Mouse (Mus musculus) liver, embryonic 12.5 days (tissue): ENCODE measurements around the gene Plp2. TPM values are rescaled to one million over a fixed set of nuclear protein-coding genes. Genes with fewer than 3 reads are reported as not detected.

Source experiments
- ATAC-seq: fragments of 200-750 bp; cut with Nextera tagmentation; 2 replicates; pipeline ENCODE4 v1.8.0; 2017; ENCODE audit warnings: moderate number of reproducible peaks, mild to moderate bottlenecking, moderate library complexity
- H3K27ac ChIP-seq: fragments of 300-500 bp; sonication (generic); 2 replicates; pipeline ENCODE4 v1.5.1; 2016; ENCODE audit warnings: mild to moderate bottlenecking
- H3K27me3 ChIP-seq: fragments of 300-500 bp; sonication (generic); replicated peaks from 2 replicates; pipeline ENCODE4 v1.6.1; 2016; ENCODE audit warnings: mild to moderate bottlenecking, moderate library complexity
- H3K36me3 ChIP-seq: fragments of 300-500 bp; sonication (generic); 2 replicates; pipeline ENCODE4 v1.6.1; 2016; ENCODE audit warnings: mild to moderate bottlenecking, moderate library complexity
- H3K4me1 ChIP-seq: fragments of 300-500 bp; sonication (generic); 2 replicates; pipeline ENCODE4 v1.6.1; 2016
- H3K4me2 ChIP-seq: fragments of 300-500 bp; sonication (generic); 2 replicates; pipeline ENCODE4 v1.6.1; 2016; ENCODE audit warnings: mild to moderate bottlenecking, moderate library complexity
- H3K4me3 ChIP-seq: fragments of 300-500 bp; sonication (generic); 2 replicates; pipeline ENCODE4 v1.5.1; 2016; ENCODE audit warnings: mild to moderate bottlenecking, moderate library complexity
- H3K9ac ChIP-seq: fragments of 300-500 bp; sonication (generic); 2 replicates; pipeline ENCODE4 v1.6.1; 2016; ENCODE audit warnings: mild to moderate bottlenecking, moderate library complexity
- H3K9me3 ChIP-seq: fragments of 300-500 bp; sonication (generic); replicated peaks from 2 replicates; pipeline ENCODE4 v1.6.1; 2016; ENCODE audit warnings: mild to moderate bottlenecking, moderate library complexity
- WGBS: fragments of 180-500 bp; shearing (Covaris S2); methylation state at CpG from one replicate; pipeline ENCODE4 v1.1.7; 2016; ENCODE audit not compliant: insufficient replicate concordance; 5-methylcytosine and 5-hydroxymethylcytosine counted together
- polyA plus RNA-seq: library from polyadenylated mRNA; unstranded; fragments of >200 nt; fragmentation: Nextera tagmentation; extraction: Ambion mirVana; gene quantifications from 2 replicates; pipeline ENCODE4 v1.2.1, GENCODE M21; 2016

The Plp2 gene
- polyA plus RNA-seq, 1 experiment from 2014 or later = 37.6 TPM

DNA sequence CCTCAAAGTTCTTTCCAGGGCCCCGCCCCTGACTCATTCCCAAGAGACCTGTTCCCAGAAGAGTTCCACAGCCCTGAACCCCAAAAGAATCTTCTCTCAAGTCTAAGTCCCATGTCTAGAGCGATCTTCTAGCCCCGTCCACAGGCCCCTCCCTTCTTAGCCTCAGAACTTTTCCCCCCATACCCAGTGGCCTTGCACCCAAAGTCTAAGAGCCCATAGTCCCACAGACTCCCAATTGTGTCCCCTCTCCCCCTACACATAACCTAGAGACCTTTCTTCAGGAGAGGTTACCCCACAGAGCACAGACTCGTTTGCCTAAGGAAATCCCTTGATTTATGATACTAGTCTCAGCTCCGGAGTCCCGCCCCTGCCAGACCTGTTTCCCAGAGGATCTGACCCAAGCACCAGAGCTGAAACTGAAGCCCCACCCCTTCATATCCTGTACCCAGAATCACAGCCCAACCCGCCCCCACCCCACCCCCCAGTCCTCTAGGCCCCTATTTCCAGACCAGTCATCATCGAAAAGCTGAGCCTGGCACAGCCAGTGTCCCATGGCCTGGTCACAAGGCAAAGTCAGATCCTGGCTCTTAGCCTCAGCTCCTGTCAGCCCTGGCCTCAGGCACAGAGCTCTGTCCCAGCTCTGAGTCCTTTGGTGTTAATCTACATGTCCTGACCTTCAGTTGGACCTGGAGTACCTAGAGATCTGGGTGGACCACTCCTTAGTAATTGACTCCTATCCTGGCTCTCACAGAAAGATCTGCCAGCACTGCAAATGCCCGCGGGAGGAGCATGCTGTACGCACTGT is 12.2 kb downstream of the Plp2 start:
- peaks cover 12% of the 10 kb centered on the region; the same call in 1 of the 2 replicates for H3K4me1 ChIP-seq
- no peak overlapping the region for H3K9ac ChIP-seq
- H3K36me3 ChIP-seq = 0 out of 2 replicates have a peak, but pooled peaks cover 2% of the 10 kb centered on the region
- no peak for ATAC-seq
- H3K27me3 ChIP-seq = no peaks in the 10 kb centered on the region
- no peak overlapping the region for H3K27ac ChIP-seq
- H3K4me3 ChIP-seq = no peak overlapping the region; the same call in 1 of the 2 replicates
- WGBS = 66% methylated on average over 11 of the region's 11 CpGs
- H3K4me2 ChIP-seq = peak overlapping the region; percentile 67; the same call in 1 of the 2 replicates
- no peaks in the 10 kb centered on the region for H3K9me3 ChIP-seq

DNA sequence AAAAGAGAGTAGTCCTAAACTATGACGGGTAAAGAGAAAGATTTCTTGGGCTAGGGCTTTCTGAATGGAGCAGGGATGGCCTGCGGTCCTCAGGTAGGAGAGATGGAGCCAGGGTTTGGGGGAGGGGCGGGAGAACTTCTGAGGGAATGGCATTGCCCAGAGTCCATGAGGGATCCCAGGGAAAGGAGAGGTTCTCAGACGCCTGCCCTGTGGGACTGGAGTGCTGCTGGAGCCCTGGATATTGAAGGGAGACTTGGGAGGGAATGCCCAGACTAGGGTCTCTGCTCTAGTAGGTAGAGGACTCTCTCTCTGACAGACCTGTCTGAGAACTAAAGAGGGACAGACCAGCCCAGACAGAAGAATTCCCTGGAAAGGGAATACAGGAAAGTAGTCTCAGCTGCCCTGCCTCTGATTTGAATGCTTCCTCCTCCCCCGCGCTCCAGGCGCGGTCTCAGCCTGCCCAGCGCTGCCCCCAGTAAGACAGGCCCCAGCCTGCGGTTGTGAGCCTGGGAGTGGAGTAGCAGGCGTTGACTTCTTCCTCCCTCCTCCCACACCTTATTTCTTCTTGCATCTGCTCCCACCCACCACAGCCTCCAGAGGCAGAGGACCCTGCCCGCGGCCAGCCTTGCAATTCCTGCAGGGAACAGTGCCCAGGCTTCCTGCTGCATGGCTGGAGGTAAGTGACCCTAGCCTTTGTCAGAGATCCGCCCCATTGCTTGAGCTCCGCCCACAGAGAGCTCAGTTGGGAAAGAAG is 13.0 kb downstream of the Plp2 start:
- no peak overlapping the region for H3K9ac ChIP-seq
- 0 out of 2 replicates have a peak, but pooled peaks have one; percentile 27 for ATAC-seq

DNA sequence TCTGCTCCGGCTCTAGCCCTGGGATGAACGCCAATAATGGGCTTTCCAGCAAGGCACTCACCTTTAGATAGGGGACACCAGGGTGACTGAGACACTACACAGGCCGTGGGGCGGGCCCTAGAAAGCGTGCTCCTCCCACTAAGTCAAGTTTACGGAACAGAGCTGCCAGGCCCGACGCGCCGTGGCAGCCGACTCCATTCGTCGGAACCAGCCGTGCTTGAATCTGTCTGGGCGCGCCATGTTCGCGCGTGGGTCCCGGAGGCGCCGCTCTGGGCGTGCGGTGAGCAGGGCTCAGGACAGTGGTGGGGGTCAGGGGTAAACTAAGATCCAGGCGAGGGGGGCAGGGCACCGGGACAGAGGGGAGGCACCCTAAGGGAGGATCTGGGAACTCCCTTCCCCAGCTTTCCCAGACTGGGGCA is 14.0 kb downstream of the Plp2 start, which contains the start of gene Prickle3:
Gene Prickle3 (plus strand): TSS at position 40 of the 419 bp plus-strand sequence.
- no peaks in the 10 kb centered on the region for H3K9me3 ChIP-seq
- no peaks in the 10 kb centered on the region for H3K27me3 ChIP-seq
- 23% methylated on average over 26 of the region's 26 CpGs for WGBS
- H3K4me2 ChIP-seq = peak within 1 kb of the TSS; percentile 67
- H3K36me3 ChIP-seq = no peaks in the 10 kb centered on the region
- H3K4me3 ChIP-seq = peak within 1 kb of the TSS; percentile 54
- peaks cover 12% of the 10 kb centered on the region; the same call in 1 of the 2 replicates for H3K4me1 ChIP-seq
- H3K9ac ChIP-seq = peak within 1 kb of the TSS; percentile 64
- H3K27ac ChIP-seq = no peak within 1 kb of the TSS
- ATAC-seq = peak; percentile 68

More for the DNA sequence above, 13.0 kb downstream of the Plp2 start:
- Histone ChIP-seq H3K36me3 (no peaks in the 10 kb centered on the region), H3K27ac (no peak overlapping the region), H3K4me1 (peaks cover 12% of the 10 kb centered on the region; the same call in 1 of the 2 replicates), H3K9me3 (no peaks in the 10 kb centered on the region), H3K4me2 (peak overlapping the region; percentile 67), H3K27me3 (no peaks in the 10 kb centered on the region), H3K4me3 (peak overlapping the region; percentile 54)
- WGBS = 19% methylated on average over 15 of the region's 15 CpGs

DNA sequence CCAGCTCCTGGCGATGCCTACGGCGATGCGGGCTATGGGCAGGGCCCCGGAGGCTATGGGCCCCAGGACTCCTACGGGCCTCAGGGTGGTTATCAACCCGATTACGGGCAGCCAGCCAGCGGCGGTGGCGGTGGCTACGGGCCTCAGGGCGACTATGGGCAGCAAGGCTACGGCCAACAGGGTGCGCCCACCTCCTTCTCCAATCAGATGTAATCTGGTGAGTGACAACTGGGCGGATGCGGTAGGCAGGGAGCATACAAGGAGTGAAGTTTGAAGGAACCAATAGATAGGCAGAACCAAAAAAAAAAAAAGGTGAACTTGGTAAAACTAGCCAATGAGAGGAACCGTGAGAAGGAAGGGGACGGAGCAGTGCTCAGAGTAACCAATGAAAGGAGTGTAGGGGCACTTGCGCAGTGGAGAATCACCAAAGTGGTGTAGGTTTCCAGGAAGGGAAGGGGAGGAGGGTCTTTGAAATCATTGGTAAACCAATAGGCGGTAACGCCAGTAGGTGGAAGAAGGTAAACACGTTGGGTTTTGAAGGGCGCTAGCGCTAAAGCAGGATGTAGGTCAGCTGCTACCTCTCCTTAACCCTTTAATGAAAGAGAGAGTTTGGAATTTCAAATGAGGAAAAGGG is 22.4 kb downstream of the Plp2 start:
- peak overlapping the region; percentile 59 for H3K4me3 ChIP-seq
- WGBS = 11% methylated on average over 25 of the region's 25 CpGs
- peak overlapping the region; percentile 89 for H3K27ac ChIP-seq
- H3K27me3 ChIP-seq = peaks cover 2% of the 10 kb centered on the region; the same call in 1 of the 2 replicates
- peak; percentile 95 for ATAC-seq
- no peaks in the 10 kb centered on the region for H3K9me3 ChIP-seq
- peak overlapping the region; percentile 75 for H3K9ac ChIP-seq
- peaks cover 13% of the 10 kb centered on the region for H3K4me1 ChIP-seq
- H3K36me3 ChIP-seq = no peaks in the 10 kb centered on the region
- H3K4me2 ChIP-seq = peak overlapping the region; percentile 71

DNA sequence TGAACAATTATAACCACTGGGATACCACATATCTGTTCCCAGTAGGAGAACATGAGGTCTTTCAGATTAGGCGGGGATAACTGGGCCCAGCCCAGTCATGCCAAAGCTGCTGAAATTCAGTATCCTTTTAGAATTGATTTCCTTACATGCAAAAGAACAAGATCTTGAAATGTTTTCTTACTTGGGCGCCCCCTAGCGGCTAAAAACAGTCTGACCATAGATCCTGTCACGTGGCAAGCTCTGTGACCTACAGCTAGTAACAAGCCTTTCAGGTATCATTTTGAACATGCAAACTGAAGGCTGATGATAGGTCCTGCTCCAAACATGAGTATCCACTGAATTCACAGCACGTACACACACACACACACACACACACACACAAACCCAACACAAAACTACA is 25.8 kb downstream of the Plp2 start:
- ATAC-seq = no peak
- Histone ChIP-seq H3K4me1 (peaks cover 21% of the 10 kb centered on the region), H3K4me2 (no peak overlapping the region), H3K27ac (no peak overlapping the region), H3K27me3 (peaks cover 24% of the 10 kb centered on the region), H3K36me3 (no peaks in the 10 kb centered on the region), H3K9ac (no peak overlapping the region), H3K4me3 (no peak overlapping the region), H3K9me3 (no peaks in the 10 kb centered on the region)
- WGBS = 5% methylated on average over 5 of the region's 5 CpGs

DNA sequence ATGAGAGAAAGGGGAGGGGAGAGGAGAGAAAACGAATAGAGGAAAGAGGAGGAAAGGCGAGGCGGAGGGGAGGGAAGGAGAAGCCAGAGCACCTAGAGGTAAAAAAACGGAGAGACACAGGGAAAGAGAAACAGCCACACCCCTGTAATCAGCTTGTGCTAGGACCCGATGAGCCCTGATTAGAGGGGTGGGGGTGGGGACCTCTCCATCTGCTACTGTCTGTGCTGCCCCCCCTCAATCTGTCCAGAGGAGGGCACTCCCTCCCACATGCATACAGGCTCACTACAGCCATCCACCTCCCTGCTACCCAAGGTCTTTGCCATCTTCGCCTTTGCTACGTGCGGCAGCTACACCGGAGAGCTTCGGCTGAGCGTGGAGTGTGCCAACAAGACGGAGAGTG is 30.4 kb downstream of the Plp2 start:
- H3K4me3 ChIP-seq = no peak overlapping the region
- ATAC-seq = peak; percentile 42
- H3K9me3 ChIP-seq = no peaks in the 10 kb centered on the region
- WGBS = 24% methylated on average over 10 of the region's 12 CpGs
- no peaks in the 10 kb centered on the region for H3K36me3 ChIP-seq
- H3K4me1 ChIP-seq = peaks cover 18% of the 10 kb centered on the region
- H3K4me2 ChIP-seq = peak overlapping the region; percentile 22
- H3K27me3 ChIP-seq = peaks cover 39% of the 10 kb centered on the region
- no peak overlapping the region for H3K9ac ChIP-seq
- no peak overlapping the region for H3K27ac ChIP-seq

DNA sequence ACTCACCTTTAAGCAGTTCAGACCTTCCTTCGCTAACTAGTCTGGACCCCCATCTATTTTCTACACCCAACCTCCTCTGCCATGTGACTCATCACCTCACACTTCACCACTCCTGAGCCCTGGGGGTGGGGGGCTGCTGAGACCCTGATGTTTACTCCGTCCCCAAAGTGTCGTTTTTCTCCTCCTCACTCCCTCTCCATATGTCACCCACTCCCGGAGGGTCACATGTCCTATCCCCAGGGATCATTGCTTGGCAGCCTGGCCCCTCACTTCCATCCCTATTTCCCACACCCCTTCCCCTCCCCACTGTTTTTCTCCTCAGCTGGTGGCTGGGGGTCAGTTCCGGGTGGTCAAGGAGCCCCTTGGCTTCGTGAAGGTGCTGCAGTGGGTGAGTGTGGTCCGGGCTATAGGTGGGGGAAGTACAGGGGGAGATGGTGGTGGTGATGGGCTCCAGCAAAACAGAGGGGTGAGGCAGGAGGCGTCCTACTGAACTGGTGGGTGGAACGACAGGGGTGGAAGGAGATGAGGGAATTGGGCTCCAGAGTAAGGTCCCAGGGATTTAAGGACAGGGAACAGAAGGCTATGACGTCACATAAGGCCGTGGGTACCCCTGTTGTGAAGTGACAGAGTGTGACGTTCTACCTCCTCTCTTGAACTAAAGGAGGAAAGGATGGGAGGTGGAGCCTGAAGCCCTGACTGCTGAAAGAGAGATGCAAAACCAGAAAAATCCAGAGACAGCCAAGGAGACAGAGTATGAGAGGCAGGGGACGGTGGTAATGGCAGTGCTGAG is 31.5 kb downstream of the Plp2 start:
- Histone ChIP-seq H3K36me3 (no peaks in the 10 kb centered on the region), H3K9ac (no peak overlapping the region), H3K27ac (no peak overlapping the region), H3K4me3 (no peak overlapping the region), H3K4me2 (no peak overlapping the region), H3K27me3 (peaks cover 39% of the 10 kb centered on the region), H3K4me1 (peaks cover 18% of the 10 kb centered on the region), H3K9me3 (no peaks in the 10 kb centered on the region)
- WGBS = 18% methylated on average over 13 of the region's 13 CpGs
- ATAC-seq = no peak

DNA sequence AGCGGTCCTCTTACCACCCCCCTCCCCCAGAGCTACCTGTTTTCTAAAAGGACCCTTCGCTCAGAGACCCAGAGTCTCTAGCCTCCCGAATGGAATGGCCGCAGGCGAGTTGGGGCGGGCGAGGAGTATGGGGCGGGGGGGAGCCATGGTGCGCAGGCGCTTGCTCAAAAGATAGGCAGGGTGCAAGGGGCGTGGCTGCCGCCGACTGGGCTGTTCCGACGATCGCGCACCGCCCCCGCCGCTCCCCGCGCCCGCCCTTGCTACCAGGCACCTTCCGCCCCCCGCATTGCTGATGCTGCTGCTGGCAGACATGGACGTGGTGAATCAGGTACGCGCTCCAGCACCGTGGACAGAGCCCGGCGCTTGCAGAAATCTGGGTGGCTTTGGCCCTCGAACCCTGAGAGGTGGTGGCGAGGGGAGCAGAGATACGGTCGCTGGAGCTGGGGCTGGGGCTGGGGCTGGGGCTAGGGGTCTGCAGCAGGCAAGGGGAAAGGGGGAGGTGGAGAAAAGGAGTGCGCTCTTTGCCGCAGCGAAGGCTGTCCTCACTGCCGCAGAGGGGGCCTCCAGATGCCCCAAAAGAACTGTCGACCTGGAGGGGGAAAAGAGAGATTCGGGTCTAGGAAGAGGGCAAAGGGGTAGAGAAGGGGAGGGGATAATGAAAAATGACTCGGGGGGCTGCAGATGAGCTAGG is 32.6 kb downstream of the Plp2 start, which contains the start of gene Syp:
Gene Syp (plus strand): TSS at position 71 of the 691 bp plus-strand sequence.
- peaks cover 18% of the 10 kb centered on the region for H3K4me1 ChIP-seq
- WGBS = 13% methylated on average over 37 of the region's 42 CpGs
- no peaks in the 10 kb centered on the region for H3K9me3 ChIP-seq
- H3K27ac ChIP-seq = no peak within 1 kb of the TSS
- 0 out of 2 replicates have a peak within 1 kb of the TSS, but pooled peaks have one; percentile 27 for H3K9ac ChIP-seq
- no peaks in the 10 kb centered on the region for H3K36me3 ChIP-seq
- H3K27me3 ChIP-seq = peaks cover 35% of the 10 kb centered on the region
- ATAC-seq = peak; percentile 88
- H3K4me2 ChIP-seq = peak within 1 kb of the TSS; percentile 66
- peak within 1 kb of the TSS; percentile 39 for H3K4me3 ChIP-seq

DNA sequence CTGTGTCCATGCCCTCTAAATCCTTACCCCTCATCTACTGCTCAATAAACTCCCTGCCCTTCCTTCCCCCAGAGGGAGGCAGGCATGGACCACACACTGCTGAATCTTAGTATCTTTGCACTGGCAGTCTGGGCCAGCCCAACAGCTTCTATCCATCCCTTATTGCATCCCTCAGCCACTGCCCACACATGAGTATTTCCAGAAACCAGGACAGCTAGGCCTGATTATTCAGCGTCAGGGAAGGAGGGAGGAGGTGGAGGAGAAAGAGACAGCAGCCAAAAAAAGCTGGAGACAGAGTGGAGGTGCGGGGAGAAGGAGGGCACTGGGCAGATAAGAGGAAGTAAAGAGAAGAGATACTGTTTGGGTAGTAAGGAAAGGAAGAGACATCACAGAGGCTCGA is 36.1 kb downstream of the Plp2 start:
- no peak overlapping the region for H3K4me3 ChIP-seq
- H3K4me2 ChIP-seq = no peak overlapping the region
- no peaks in the 10 kb centered on the region for H3K36me3 ChIP-seq
- no peak for ATAC-seq
- WGBS = 24% methylated on average over 3 of the region's 3 CpGs
- H3K9me3 ChIP-seq = no peaks in the 10 kb centered on the region
- H3K27ac ChIP-seq = no peak overlapping the region
- H3K9ac ChIP-seq = no peak overlapping the region
- peaks cover 9% of the 10 kb centered on the region for H3K4me1 ChIP-seq
- H3K27me3 ChIP-seq = peaks cover 15% of the 10 kb centered on the region

DNA sequence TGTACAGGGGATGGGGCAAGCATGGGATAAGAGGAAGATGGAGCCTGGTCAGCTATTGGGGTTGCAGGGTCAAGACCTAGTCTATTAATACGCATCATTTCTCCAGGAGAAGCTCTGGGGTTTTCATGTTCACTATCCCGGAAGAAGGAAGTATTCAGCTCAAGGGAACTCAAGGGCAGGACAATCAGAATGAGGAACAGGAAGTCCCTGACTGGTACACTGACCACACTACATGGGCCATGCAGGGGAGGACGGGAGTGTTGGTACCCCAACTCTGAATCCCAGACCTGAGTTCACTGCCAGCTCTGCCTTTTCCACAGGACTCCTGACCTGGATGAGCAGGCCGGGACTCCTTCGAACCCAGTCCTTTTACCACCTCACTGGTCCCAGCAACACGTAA is 38.6 kb downstream of the Plp2 start:
- no peak overlapping the region for H3K4me2 ChIP-seq
- ATAC-seq = no peak

More for the DNA sequence above, 38.6 kb downstream of the Plp2 start:
- H3K9ac ChIP-seq = no peak overlapping the region
- no peak overlapping the region for H3K27ac ChIP-seq
- H3K36me3 ChIP-seq = no peaks in the 10 kb centered on the region
- no peaks in the 10 kb centered on the region for H3K4me1 ChIP-seq
- 53% methylated on average over 6 of the region's 6 CpGs for WGBS
- H3K4me3 ChIP-seq = no peak overlapping the region
- H3K9me3 ChIP-seq = no peaks in the 10 kb centered on the region
- H3K27me3 ChIP-seq = no peaks in the 10 kb centered on the region; the same call in 1 of the 2 replicates
